Mouse (Mus musculus) thymus, adult 2 months (tissue): Measurements from ENCODE around the gene Mtmr3. TPM values are rescaled to one million over a fixed set of nuclear protein-coding genes. Genes with fewer than 3 reads are reported as not detected.

Source experiments
- DNase-seq: peaks from one replicate; pipeline ENCODE4 v3.0.0; 2021
- H3K27ac ChIP-seq: fragments of 200-500 bp; 2 replicates; pipeline ENCODE4 v1.5.1; 2012; ENCODE audit warnings: low read length, control low read depth; ENCODE audit not compliant: control insufficient read depth, insufficient read depth
- H3K27me3 ChIP-seq: fragments of 200-500 bp; 2 replicates; pipeline ENCODE4 v1.6.1; 2012; ENCODE audit warnings: mild to moderate bottlenecking, low read length, moderate library complexity, mixed read lengths; ENCODE audit not compliant: control insufficient read depth, insufficient read depth
- H3K36me3 ChIP-seq: fragments of 200-500 bp; 2 replicates; pipeline ENCODE4 v1.6.1; 2012; ENCODE audit warnings: mild to moderate bottlenecking, low read length, moderate library complexity; ENCODE audit not compliant: control insufficient read depth, insufficient read depth
- H3K4me1 ChIP-seq: fragments of 200-500 bp; replicated peaks from 2 replicates; pipeline ENCODE4 v1.6.1; 2012; ENCODE audit warnings: low read length; ENCODE audit not compliant: control insufficient read depth, insufficient read depth
- H3K4me3 ChIP-seq: fragments of 200-500 bp; 2 replicates; pipeline ENCODE4 v1.5.1; 2012; ENCODE audit warnings: mild to moderate bottlenecking, low read length, control low read depth, moderate library complexity; ENCODE audit not compliant: control insufficient read depth, insufficient read depth
- CTCF ChIP-seq: fragments of 200-500 bp; IDR thresholded peaks from 2 replicates; pipeline ENCODE4 v1.5.1; 2012; ENCODE audit warnings: mild to moderate bottlenecking, control low read depth, low read length, moderate library complexity, borderline replicate concordance; ENCODE audit not compliant: control insufficient read depth, poor library complexity, insufficient read depth; ENCODE audit errors: extremely low read depth
- POLR2A ChIP-seq: fragments of 200-500 bp; IDR thresholded peaks from 2 replicates; pipeline ENCODE4 v1.6.1; 2012; ENCODE audit warnings: mild to moderate bottlenecking, low read length, control low read depth, moderate library complexity; ENCODE audit not compliant: control insufficient read depth, poor library complexity, insufficient read depth; ENCODE audit errors: extremely low read depth
- WGBS: fragments of 180-500 bp; shearing (Covaris S2); methylation state at CpG from one replicate; pipeline ENCODE4 v1.1.7; 2018; 5-methylcytosine and 5-hydroxymethylcytosine counted together
- polyA plus RNA-seq: library from polyadenylated mRNA; depleted of rRNA; stranded (reverse); fragments of >200 nt; gene quantifications from 2 replicates; pipeline ENCODE4 v1.2.3, GENCODE M21; 2012

Gene Mtmr3
- polyA plus RNA-seq, 1 experiment: 55.9 TPM

DNA sequence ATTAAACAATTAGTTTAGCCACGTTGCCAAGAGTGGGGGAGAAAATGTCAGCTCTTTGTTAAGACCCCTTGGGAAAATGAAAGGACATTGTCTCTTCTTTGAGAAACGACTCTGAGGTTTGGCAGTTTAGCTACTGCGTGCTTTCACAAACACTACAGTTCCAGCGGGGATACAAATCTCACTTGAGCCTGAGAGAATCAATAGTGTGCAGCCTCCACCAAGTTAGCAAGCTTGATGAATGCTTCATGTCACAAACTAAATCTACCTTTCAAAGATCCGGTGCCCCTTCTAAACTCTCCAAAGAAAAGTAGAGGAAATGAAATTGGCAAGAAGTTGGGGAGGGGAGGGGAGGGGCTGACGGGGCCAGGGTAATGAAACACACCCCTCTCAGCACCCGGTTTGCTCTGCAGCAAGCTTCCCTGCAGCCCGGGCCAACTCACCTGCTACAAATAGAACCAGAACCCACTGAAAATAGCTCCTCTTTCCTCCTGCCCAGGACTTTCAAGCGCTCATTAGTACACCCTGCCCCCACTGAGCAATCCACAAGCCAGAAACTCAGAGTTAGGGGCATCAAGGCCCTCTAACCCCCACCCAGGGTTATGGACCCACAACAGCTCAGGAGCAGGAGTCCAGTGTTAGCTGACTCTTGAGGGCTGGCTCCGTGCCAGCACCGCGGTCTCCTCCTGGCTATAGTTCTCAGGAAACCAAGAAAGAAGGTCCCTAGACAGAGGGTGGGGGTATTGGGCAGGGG is 8.2 kb upstream of the Mtmr3 start:
- 8% methylated on average over 12 of the region's 12 CpGs for WGBS
- TF ChIP-seq CTCF (no peak), POLR2A (no peak)
- Histone ChIP-seq H3K27me3 (no peaks in the 10 kb centered on the region), H3K36me3 (no peaks in the 10 kb centered on the region), H3K4me1 (peaks cover 7% of the 10 kb centered on the region), H3K27ac (no peak overlapping the region), H3K4me3 (no peak overlapping the region; the same call in 1 of the 2 replicates)
- DNase-seq: peak; percentile 11

DNA sequence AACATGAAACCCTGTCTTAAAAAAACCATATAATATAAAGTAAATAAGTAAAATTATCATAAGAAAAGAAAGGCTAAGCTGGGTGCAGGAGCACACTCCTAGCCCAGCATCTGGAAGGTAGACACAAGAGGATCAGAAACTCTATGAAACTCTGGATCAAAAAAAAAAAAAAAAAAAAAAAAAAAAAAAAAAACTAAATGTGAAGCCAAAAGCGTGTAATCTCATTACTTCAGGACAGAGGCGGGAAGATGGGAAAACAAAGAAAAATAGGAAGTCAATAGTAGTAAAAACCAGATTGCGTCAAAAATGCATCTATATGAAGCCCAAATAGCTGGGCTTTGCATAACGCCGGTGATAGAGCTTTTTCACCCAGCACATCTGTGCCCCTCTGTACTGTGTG is 7.2 kb upstream of the Mtmr3 start:
- TF ChIP-seq POLR2A: no peak
- TF ChIP-seq CTCF: no peak
- Histone ChIP-seq H3K27ac (no peak overlapping the region), H3K27me3 (no peaks in the 10 kb centered on the region), H3K4me3 (no peak overlapping the region), H3K4me1 (peaks cover 7% of the 10 kb centered on the region), H3K36me3 (no peaks in the 10 kb centered on the region)
- no peak for DNase-seq
- WGBS: 81% methylated on average over 5 of the region's 5 CpGs

DNA sequence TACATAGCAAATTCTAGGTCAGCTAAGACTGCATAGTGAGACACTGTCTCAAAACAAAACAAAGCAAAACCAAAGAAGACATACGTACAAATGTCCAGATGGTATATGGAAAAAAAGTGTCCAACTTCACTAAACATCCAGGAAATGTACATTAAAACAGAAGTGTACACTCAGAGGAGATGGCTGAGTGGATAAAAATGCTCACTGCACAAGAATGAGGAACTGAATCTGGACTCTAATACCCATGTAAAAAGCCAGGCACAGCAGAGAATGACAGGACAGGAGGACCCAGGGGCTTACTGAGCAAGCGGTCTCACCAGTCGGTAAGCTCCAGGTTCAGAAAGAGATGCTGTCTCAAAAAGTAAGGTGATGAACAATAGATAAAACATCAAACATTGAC is 5.3 kb upstream of the Mtmr3 start:
- no peak overlapping the region for H3K27ac ChIP-seq
- no peak for DNase-seq
- H3K4me3 ChIP-seq: no peak overlapping the region
- no peaks in the 10 kb centered on the region for H3K36me3 ChIP-seq
- WGBS: 76% methylated on average over 3 of the region's 3 CpGs
- peaks cover 7% of the 10 kb centered on the region for H3K4me1 ChIP-seq
- no peak for TF ChIP-seq POLR2A
- no peak for TF ChIP-seq CTCF
- H3K27me3 ChIP-seq: no peaks in the 10 kb centered on the region

DNA sequence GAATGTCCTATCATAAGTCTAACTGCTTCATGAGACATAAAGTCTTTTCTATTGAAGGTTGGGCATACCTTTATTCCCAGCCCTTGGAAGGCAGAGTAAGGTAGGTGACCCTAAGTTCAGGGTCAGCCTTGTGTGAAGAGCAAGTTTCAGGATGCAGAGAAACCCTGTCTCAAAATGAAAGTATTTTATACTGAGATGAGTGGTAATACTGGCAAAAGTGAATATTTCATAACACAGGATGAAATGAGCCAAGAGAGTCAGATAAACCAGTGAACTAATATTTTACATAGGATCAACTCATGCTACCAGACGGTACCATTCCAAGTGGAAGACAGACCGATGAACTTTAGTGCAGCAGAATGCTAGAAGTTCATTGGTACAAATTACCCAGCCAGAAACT is 3.7 kb upstream of the Mtmr3 start:
- H3K27me3 ChIP-seq: no peaks in the 10 kb centered on the region
- DNase-seq: no peak
- H3K36me3 ChIP-seq: no peaks in the 10 kb centered on the region
- 87% methylated on average over 2 of the region's 2 CpGs for WGBS
- peaks cover 7% of the 10 kb centered on the region for H3K4me1 ChIP-seq
- no peak overlapping the region for H3K4me3 ChIP-seq
- TF ChIP-seq CTCF (no peak), POLR2A (no peak)
- H3K27ac ChIP-seq: no peak overlapping the region

DNA sequence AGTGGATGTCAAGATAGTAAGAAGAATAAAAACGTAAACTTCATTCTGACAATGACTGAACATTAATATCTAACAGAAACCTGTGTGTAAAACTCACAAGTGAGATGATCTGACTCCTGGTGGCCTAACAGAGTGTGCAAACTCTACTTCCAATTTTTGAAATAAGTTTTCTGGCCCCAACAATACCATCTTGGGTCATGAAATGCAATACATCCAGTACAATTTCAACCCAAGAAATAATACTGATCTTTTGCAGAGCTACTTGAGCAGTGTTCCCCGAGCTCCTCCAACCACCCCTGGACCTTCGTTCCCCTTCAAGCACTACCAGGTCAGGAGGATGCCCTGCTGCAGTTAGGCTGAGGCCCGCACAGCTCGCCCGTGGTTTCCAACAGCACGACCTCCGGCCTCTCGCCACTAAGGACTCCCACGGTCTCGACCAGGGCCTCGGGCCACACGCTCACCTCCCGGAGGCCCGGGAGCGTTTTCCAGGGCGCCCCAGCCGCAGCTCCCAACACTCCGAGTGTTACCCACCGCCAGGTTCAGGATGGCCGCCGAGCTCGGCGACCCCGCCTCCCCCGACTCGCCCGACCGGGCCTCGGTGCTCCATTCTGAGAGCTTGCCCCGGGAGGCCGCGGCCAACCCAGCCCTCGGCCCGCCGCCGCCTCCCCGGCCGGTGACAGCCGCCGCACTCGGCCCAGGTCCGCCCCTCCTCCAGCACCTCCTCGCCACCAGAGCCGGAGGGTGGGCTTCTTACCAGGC is 635 bp downstream of the Mtmr3 start:
- under 1% methylated on average over 45 of the region's 45 CpGs for WGBS
- Histone ChIP-seq H3K27me3 (no peaks in the 10 kb centered on the region), H3K36me3 (no peaks in the 10 kb centered on the region), H3K4me1 (0 out of 2 replicates have a peak, but pooled peaks cover 4% of the 10 kb centered on the region), H3K4me3 (peak overlapping the region; percentile 85), H3K27ac (0 out of 2 replicates have a peak overlapping the region, but pooled peaks have one; percentile 13)
- TF ChIP-seq CTCF (no peak), POLR2A (no peak)
- no peak for DNase-seq

DNA sequence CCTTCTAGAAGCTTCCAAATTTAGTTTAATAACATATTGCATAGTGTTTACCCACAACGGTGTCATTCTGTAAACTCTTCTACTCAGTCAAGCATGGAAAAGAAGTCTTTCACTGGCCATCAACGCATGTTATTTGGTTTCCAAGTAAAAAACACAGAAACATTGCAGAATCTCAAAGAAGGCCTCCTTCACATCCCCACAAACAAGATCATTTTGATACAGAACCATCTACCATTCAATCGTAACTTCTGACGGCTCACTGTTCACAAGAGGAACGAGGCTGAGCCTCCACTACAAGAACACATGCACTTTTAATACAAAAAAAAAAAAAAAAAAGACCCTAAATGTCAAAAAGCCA is 1.2 kb downstream of the Mtmr3 start:
- 0 out of 2 replicates have a peak, but pooled peaks cover 4% of the 10 kb centered on the region for H3K4me1 ChIP-seq
- H3K4me3 ChIP-seq: no peak overlapping the region
- H3K27ac ChIP-seq: no peak overlapping the region
- H3K36me3 ChIP-seq: no peaks in the 10 kb centered on the region
- H3K27me3 ChIP-seq: no peaks in the 10 kb centered on the region
- WGBS: 3% methylated on average over 5 of the region's 5 CpGs
- DNase-seq: no peak
- TF ChIP-seq POLR2A (no peak), CTCF (no peak)
